Mouse (Mus musculus): ENCODE results near the gene Galr2.

DNA sequence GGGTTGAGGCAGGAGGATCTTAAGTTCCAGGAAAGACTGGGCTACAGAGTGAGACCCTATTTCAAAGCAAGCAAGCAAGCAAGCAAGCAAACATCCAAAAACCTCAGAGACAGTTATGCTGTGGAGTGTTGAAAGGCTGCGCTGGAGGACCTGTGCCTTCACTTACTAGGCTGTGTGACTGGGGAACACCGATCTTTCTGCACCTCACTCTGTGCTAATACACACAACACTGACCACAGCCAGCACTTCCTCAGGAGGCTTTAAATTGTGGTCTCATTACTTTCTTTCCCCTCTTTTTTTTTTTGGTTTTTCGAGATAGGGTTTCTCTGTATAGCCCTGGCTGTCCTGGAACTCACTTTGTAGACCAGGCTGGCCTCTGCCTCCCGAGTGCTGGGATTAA, 14.9 kb upstream of the Galr2 start:
- TF ChIP-seq CTCF (IDR thresholded peaks at IDR 0.05; ENCODE audit: borderline replicate concordance, insufficient read depth, low read depth, low read length) = no peak
- no peak for TF ChIP-seq POLR2A (IDR thresholded peaks at IDR 0.05; ENCODE audit: borderline replicate concordance, insufficient read depth, low read length)
